Mouse (Mus musculus) MEL (cell line): ENCODE measurements around the gene Rbms2. TPM values are rescaled to one million over a fixed set of nuclear protein-coding genes. Genes with fewer than 3 reads are reported as not detected.
"Not testable (repeated sequence)": the region's sequence is repeated elsewhere in the genome, so short reads cannot be mapped to it uniquely, and the experiment has no call there.

Experiments
- DNase-seq: peaks from one replicate; pipeline ENCODE4 v3.0.0; 2011; ENCODE audit warnings: low read depth, low spot score
- H3K27ac ChIP-seq: 2 replicates; pipeline ENCODE4 v1.5.1; 2012; ENCODE audit warnings: low read depth, mild to moderate bottlenecking, control low read depth, low read length, moderate library complexity; ENCODE audit not compliant: control insufficient read depth
- H3K27me3 ChIP-seq, 2 experiments: fragments of 150-350 bp in 1 of 2; sonication (generic) in 1 of 2; 2 replicates each; pipeline ENCODE4 v1.6.1; 2012; ENCODE audit warnings: low read length in 2 of 2, mild to moderate bottlenecking in 2 of 2, improper control_type of control experiment in 1 of 2, moderate library complexity in 1 of 2; ENCODE audit not compliant: insufficient read depth in 2 of 2, control insufficient read depth in 1 of 2
- H3K36me3 ChIP-seq, 2 experiments: 2 replicates each; pipeline ENCODE4 v1.6.1; 2012 to 2014; ENCODE audit warnings: low read length in 2 of 2, improper control_type of control experiment in 1 of 2, inconsistent platforms in 1 of 2, mild to moderate bottlenecking in 1 of 2; ENCODE audit not compliant: insufficient read depth in 2 of 2, control insufficient read depth in 1 of 2
- H3K4me1 ChIP-seq, 2 experiments: fragments of 150-350 bp in 1 of 2; sonication (generic) in 1 of 2; 2 replicates each; pipeline ENCODE4 v1.6.1; 2012; ENCODE audit warnings: low read length in 2 of 2, improper control_type of control experiment in 1 of 2, mild to moderate bottlenecking in 1 of 2; ENCODE audit not compliant: insufficient read depth in 2 of 2, control insufficient read depth in 1 of 2
- H3K4me3 ChIP-seq, 2 experiments: fragments of 150-350 bp in 1 of 2; sonication (generic) in 1 of 2; 2 replicates each; pipeline ENCODE4 v1.5.1; 2012; ENCODE audit warnings: low read depth in 2 of 2, low read length in 2 of 2, mild to moderate bottlenecking in 2 of 2, moderate library complexity in 2 of 2, control low read depth in 1 of 2, improper control_type of control experiment in 1 of 2; ENCODE audit not compliant: control insufficient read depth in 1 of 2, insufficient read depth in 1 of 2
- H3K79me2 ChIP-seq: 2 replicates; pipeline ENCODE4 v1.6.1; 2012; ENCODE audit warnings: mild to moderate bottlenecking, low read length, moderate library complexity; ENCODE audit not compliant: control insufficient read depth, poor library complexity, insufficient read depth
- H3K9ac ChIP-seq: 2 replicates; pipeline ENCODE4 v1.6.1; 2012; ENCODE audit warnings: low read depth, mild to moderate bottlenecking, control low read depth, low read length, moderate library complexity; ENCODE audit not compliant: control insufficient read depth, poor library complexity, severe bottlenecking
- H3K9me3 ChIP-seq: fragments of 150-350 bp; sonication (generic); replicated peaks from 2 replicates; pipeline ENCODE4 v1.6.1; 2012; ENCODE audit warnings: mild to moderate bottlenecking, low read length, improper control_type of control experiment, moderate library complexity; ENCODE audit not compliant: insufficient read depth
- CHD1 ChIP-seq: IDR thresholded peaks from 2 replicates; pipeline ENCODE4 v1.6.1; 2012; ENCODE audit warnings: low read depth, mild to moderate bottlenecking, inconsistent platforms, low read length, improper control_type of control experiment
- CTCF ChIP-seq, 3 experiments: IDR thresholded peaks in 2 of 3; conservative IDR thresholded peaks in 1 of 3; 2 replicates each; pipeline ENCODE4 v1.5.1; 2011 to 2012; ENCODE audit warnings: low read length in 3 of 3, low read depth in 2 of 3, mild to moderate bottlenecking in 2 of 3, improper control_type of control experiment in 1 of 3, inconsistent platforms in 1 of 3, mixed read lengths in 1 of 3, moderate library complexity in 1 of 3; ENCODE audit not compliant: control insufficient read depth in 1 of 3, insufficient read depth in 1 of 3, poor library complexity in 1 of 3, severe bottlenecking in 1 of 3
- EP300 ChIP-seq, 2 experiments: IDR thresholded peaks; 2 replicates each; pipeline ENCODE4 v1.6.1; 2011; ENCODE audit warnings: improper control_type of control experiment in 2 of 2, low read length in 2 of 2, low read depth in 1 of 2, mild to moderate bottlenecking in 1 of 2
- GABPA ChIP-seq: IDR thresholded peaks from 2 replicates; pipeline ENCODE4 v1.6.1; 2012; ENCODE audit warnings: low read depth, mild to moderate bottlenecking, inconsistent platforms, low read length, improper control_type of control experiment, moderate library complexity
- GATA1 ChIP-seq: IDR thresholded peaks from 2 replicates; pipeline ENCODE4 v1.6.1; 2011; ENCODE audit warnings: low read depth, low read length, improper control_type of control experiment
- KAT2A ChIP-seq: conservative IDR thresholded peaks from 2 replicates; pipeline ENCODE4 v1.6.1; 2012; ENCODE audit warnings: low read depth, low read length, improper control_type of control experiment, inconsistent platforms
- MAZ ChIP-seq: IDR thresholded peaks from 2 replicates; pipeline ENCODE4 v1.6.1; 2012; ENCODE audit warnings: low read depth, mild to moderate bottlenecking, inconsistent platforms, low read length, improper control_type of control experiment
- NELFE ChIP-seq: IDR thresholded peaks from 2 replicates; pipeline ENCODE4 v1.6.1; 2011; ENCODE audit warnings: low read depth, low read length, improper control_type of control experiment
- POLR2AphosphoS2 ChIP-seq: IDR thresholded peaks from 2 replicates; pipeline ENCODE4 v1.6.1; 2011; ENCODE audit warnings: low read length, improper control_type of control experiment
- POLR2AphosphoS5 ChIP-seq: IDR thresholded peaks from 2 replicates; pipeline ENCODE4 v1.6.1; 2012; ENCODE audit warnings: low read depth, borderline replicate concordance, mild to moderate bottlenecking, inconsistent platforms, low read length, moderate library complexity, mixed read lengths
- RAD21 ChIP-seq: IDR thresholded peaks from 2 replicates; pipeline ENCODE4 v1.6.1; 2011; ENCODE audit warnings: mild to moderate bottlenecking, low read depth, low read length, improper control_type of control experiment
- SIN3A ChIP-seq: IDR thresholded peaks from 2 replicates; pipeline ENCODE4 v1.6.1; 2012; ENCODE audit warnings: low read length, improper control_type of control experiment, inconsistent platforms
- TAL1 ChIP-seq: IDR thresholded peaks from 2 replicates; pipeline ENCODE4 v1.6.1; 2012; ENCODE audit warnings: mild to moderate bottlenecking, inconsistent platforms, low read length, moderate library complexity, mixed read lengths
- TCF12 ChIP-seq: IDR thresholded peaks from 2 replicates; pipeline ENCODE4 v1.6.1; 2014; ENCODE audit warnings: low read depth, mild to moderate bottlenecking, inconsistent platforms, low read length, improper control_type of control experiment, moderate library complexity
- ZC3H11A ChIP-seq: IDR thresholded peaks from 2 replicates; pipeline ENCODE4 v1.6.1; 2012; ENCODE audit warnings: low read depth, mild to moderate bottlenecking, inconsistent platforms, low read length, improper control_type of control experiment
- polyA plus RNA-seq, 2 experiments: library from polyadenylated mRNA; stranded (reverse) in 1 of 2; unstranded in 1 of 2; fragments of >175 nt in 1 of 2; fragments of >200 nt in 1 of 2; gene quantifications; 2 replicates each; pipeline versions ENCODE4 v1.2.1 to v1.2.4; 2012; ENCODE audit warnings: low replicate concordance in 2 of 2, low read depth in 1 of 2; ENCODE audit not compliant: insufficient read length in 2 of 2, insufficient read depth in 1 of 2, missing spikeins in 1 of 2
- total RNA-seq: library from RNA; depleted of rRNA; stranded (reverse); fragments of 300-350 nt; gene quantifications from 2 replicates; pipeline ENCODE4 v1.2.3, GENCODE M21; 2012

Rbms2 gene
- total and polyA plus RNA-seq, 3 experiments, result 5.1 to 23.5 TPM; not detected in 1

DNA sequence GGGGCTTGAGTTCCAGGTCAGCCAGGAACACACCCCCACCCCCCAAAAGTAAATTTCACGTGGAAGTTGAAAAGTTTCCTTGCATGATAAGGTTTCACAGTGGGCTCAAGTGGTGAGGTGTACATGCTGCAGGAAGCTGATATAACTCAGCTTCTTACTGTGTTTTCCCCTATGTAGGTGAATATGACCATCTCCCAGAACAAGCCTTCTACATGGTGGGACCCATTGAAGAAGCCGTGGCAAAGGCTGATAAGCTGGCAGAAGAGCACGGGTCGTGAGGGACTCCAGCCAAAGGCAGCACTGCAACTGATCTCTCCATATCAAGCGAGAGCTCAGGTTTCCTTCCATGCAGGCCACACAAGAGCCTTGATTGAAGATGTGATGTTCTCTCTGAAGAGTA lies 90.3 kb downstream of the Rbms2 start (continued):
- TF ChIP-seq GABPA, result no peak

DNA sequence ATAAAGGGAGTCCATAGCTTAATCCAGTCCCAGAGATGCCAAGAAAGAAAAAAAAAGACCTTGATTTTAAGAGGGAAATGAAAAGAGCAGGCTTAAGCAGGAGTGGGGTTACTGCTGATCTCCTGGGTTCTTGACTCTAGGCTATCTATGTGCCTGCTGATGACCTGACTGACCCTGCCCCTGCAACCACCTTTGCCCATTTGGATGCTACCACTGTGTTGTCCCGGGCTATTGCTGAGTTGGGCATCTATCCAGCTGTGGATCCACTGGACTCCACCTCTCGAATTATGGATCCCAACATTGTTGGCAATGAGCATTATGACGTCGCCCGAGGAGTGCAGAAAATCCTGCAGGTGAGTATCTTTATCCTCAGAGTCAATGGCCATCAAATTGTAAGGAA lies 91.9 kb downstream of the Rbms2 start:
- H3K4me1 ChIP-seq, result peaks cover 11 to 28% of the 10 kb centered on the region in 2 experiments
- H3K36me3 ChIP-seq, result peaks cover 48 to 59% of the 10 kb centered on the region in 2 experiments
- peaks cover 35% of the 10 kb centered on the region for H3K79me2 ChIP-seq
- TF ChIP-seq CHD1, result 0 out of 2 replicates have a peak, but pooled peaks have one; percentile 38
- no peak for TF ChIP-seq NELFE
- no peak for TF ChIP-seq CTCF (IDR thresholded peaks at IDR 0.05 in 2 of 3, conservative IDR thresholded peaks at IDR 0.05 in 1 of 3; ENCODE audit: control insufficient read depth in 1 of 3, insufficient read depth in 1 of 3, low read depth in 2 of 3, low read length in 3 of 3, poor library complexity in 1 of 3, severe bottlenecking in 1 of 3)
- peak; percentile 30; the same call in 1 of the 2 replicates for TF ChIP-seq POLR2AphosphoS2
- no peak for TF ChIP-seq POLR2AphosphoS5
- TF ChIP-seq RAD21, result no peak
- no peak for TF ChIP-seq GATA1
- TF ChIP-seq EP300 (IDR thresholded peaks at IDR 0.05; ENCODE audit: low read depth in 1 of 2, low read length in 2 of 2), result no peak
- TF ChIP-seq TCF12, result no peak
- TF ChIP-seq SIN3A, result 0 out of 2 replicates have a peak, but pooled peaks have one; percentile 7
- TF ChIP-seq KAT2A, result no peak
- no peak for TF ChIP-seq ZC3H11A
- no peak for TF ChIP-seq MAZ
- TF ChIP-seq TAL1, result no peak
- no peaks in the 10 kb centered on the region for H3K27me3 ChIP-seq
- DNase-seq, result no peak
- H3K4me3 ChIP-seq, result no peak overlapping the region
- no peak overlapping the region for H3K27ac ChIP-seq
- H3K9ac ChIP-seq, result no peak overlapping the region
- H3K9me3 ChIP-seq, result no peaks in the 10 kb centered on the region

DNA sequence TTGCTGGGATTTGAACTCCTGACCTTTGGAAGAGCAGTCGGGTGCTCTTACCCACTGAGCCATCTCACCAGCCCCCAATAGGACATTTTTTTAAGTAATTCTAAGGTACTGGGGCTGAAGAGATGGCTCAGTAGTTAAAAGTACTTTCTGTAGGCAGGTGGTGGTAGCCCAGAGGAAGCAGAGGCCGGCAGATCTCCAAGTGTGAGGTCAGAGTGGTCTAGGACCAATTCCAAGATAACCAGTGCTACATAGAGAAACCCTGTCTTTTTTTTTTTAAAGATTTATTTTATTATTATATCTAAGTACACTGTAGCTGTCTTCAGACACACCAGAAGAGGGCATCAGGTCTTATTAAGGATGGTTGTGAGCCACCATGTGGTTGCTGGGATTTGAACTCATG lies 92.9 kb downstream of the Rbms2 start:
- peaks cover 48 to 59% of the 10 kb centered on the region in 2 experiments for H3K36me3 ChIP-seq
- not testable (repeated sequence) for H3K4me3 ChIP-seq, H3K27me3 ChIP-seq, H3K9ac ChIP-seq, H3K27ac ChIP-seq, DNase-seq, H3K9me3 ChIP-seq
- H3K79me2 ChIP-seq, result peaks cover 39% of the 10 kb centered on the region
- H3K4me1 ChIP-seq, result peaks cover 11 to 28% of the 10 kb centered on the region in 2 experiments
